Mouse (Mus musculus): ENCODE results near the gene Frmpd4. TPM values are rescaled to one million over a fixed set of nuclear protein-coding genes. Genes with fewer than 3 reads are reported as not detected.

Frmpd4 gene
- total RNA-seq (2023): not detected

GRCm38 (mm10) chrX:168577131-168577530 lies at the start of gene Frmpd4:
TSS of gene Frmpd4 (minus strand) at chrX:168577231.

Other genes with a start within 250 kb of the Frmpd4 start
- 10 to 100 TPM; 31.3 to 34.9 TPM for gene Msl3, start 96.7 kb upstream of the Frmpd4 start, total RNA-seq (2023)
- gene Arhgap6, start 217.9 kb upstream of the Frmpd4 start, total RNA-seq (2023): under 1 TPM; 0.55 to 0.56 TPM

All from T-cell, adult 66 days (primary cell).